Mouse (Mus musculus): ENCODE measurements around the gene Prkcq.

DNA sequence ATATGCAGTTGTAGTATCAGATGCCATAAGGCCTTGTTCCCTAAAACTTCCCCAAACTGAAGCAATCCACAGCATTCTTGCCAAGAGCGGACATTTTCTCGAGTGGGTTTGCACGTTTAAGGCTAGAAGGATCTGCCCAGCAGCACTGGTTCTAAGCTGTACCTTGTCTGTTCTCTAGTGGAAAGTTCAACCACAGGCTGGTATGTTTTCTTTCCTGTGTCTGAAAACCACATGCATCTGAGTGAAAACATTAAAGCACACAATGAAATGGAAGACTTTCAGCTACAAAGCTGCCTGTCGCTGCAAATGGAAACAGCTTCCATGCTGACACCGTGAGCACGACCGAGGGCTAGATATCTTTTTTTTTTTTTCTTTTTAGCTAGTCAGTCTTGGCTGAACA is 12.3 kb upstream of the Prkcq start:
- TF ChIP-seq CTCF (conservative IDR thresholded peaks at IDR 0.05; ENCODE audit: insufficient read depth, insufficient read length, low read depth, low read length) (no peak), POLR2A (IDR thresholded peaks at IDR 0.05; ENCODE audit: low read depth, low read length) (no peak)

All from kidney, adult 2 months (tissue).